Mouse (Mus musculus): ENCODE data around the gene Ldb1. TPM values are rescaled to one million over a fixed set of nuclear protein-coding genes. Genes with fewer than 3 reads are reported as not detected.
A peak's percentile ranks its signal among the peaks of the same experiment; 100 is the strongest.

Ldb1 gene
- total and polyA plus RNA-seq, 3 experiments = 56.9 to 120 (median 67.6) TPM

GRCm38 (mm10) chr19:46037925-46038850 is 6.8 kb downstream of the Ldb1 start:
- peaks cover 8 to 41% of the 10 kb centered on the region in 2 experiments for H3K4me1 ChIP-seq (ENCODE audit: control insufficient read depth in 1 of 2, insufficient read depth in 2 of 2)
- in situ Hi-C loops (cut with MboI; ENCODE audit: low pct_ligation_motif_present, low pct_unique_long_range_greater_than_20kb, low sequenced_read_pairs) = no loop called here

GRCm38 (mm10) chr19:46037243-46037924 is 7.6 kb downstream of the Ldb1 start:
- dilution Hi-C loops (cut with MboI; ENCODE audit: extremely low pct_ligation_motif_present, extremely low pct_unique_long_range_greater_than_20kb, low sequenced_read_pairs) (no loop called here), in situ Hi-C loops (cut with MboI; ENCODE audit: low pct_ligation_motif_present, low pct_unique_long_range_greater_than_20kb, low sequenced_read_pairs) (no loop called here)
- Histone ChIP-seq H3K9me3 (replicated peaks; ENCODE audit: low read length) (no peaks in the 10 kb centered on the region), H3K36me3 (replicated peaks in 1 of 2; ENCODE audit: control insufficient read depth in 1 of 2, insufficient read depth in 1 of 2, low read length in 1 of 2) (peaks cover 36 to 45% of the 10 kb centered on the region in 2 experiments), H3K4me3 (replicated peaks in 1 of 3; ENCODE audit: low read depth in 2 of 3, low read length in 2 of 3, poor library complexity in 1 of 3) (peak overlapping the region in 1 of 3 experiments; percentile 69), H3K27ac (ENCODE audit: insufficient read depth, low read depth) (no peak overlapping the region), H3K79me2 (replicated peaks; ENCODE audit: control insufficient read depth, extremely low read depth, insufficient read depth, poor library complexity, severe bottlenecking) (peaks cover 41% of the 10 kb centered on the region), H3K9ac (ENCODE audit: insufficient read depth, low read depth) (no peak overlapping the region; the same call in 1 of the 2 replicates), H3K27me3 (replicated peaks) (no peaks in the 10 kb centered on the region), H3K4me1 (ENCODE audit: control insufficient read depth in 1 of 2, insufficient read depth in 2 of 2) (peaks cover 7 to 33% of the 10 kb centered on the region in 2 experiments), H3K4me2 (ENCODE audit: insufficient read depth, low read depth, poor library complexity, severe bottlenecking) (peak overlapping the region; percentile 12)
- TF ChIP-seq E2F4 (IDR thresholded peaks at IDR 0.05; ENCODE audit: insufficient replicate concordance, low read depth, low read length) (no peak), ELF1 (IDR thresholded peaks at IDR 0.05; ENCODE audit: low read depth, low read length) (no peak), NELFE (IDR thresholded peaks at IDR 0.05; ENCODE audit: low read depth, low read length) (no peak), JUN (IDR thresholded peaks at IDR 0.05; ENCODE audit: insufficient read depth, low read depth, low read length) (no peak), CHD1 (IDR thresholded peaks at IDR 0.05; ENCODE audit: low read depth, low read length) (no peak), JUND (conservative IDR thresholded peaks at IDR 0.05; ENCODE audit: low read depth, low read length) (no peak), CHD2 (IDR thresholded peaks at IDR 0.05; ENCODE audit: low read length) (no peak), SMC3 (IDR thresholded peaks at IDR 0.05; ENCODE audit: low read depth, low read length) (no peak), NRF1 (IDR thresholded peaks at IDR 0.05; ENCODE audit: low read depth, low read length) (no peak), RCOR1 (conservative IDR thresholded peaks at IDR 0.05; ENCODE audit: low read depth, low read length) (no peak), USF1 (IDR thresholded peaks at IDR 0.05; ENCODE audit: low read depth, low read length) (no peak)
- no peak for DNase-seq (ENCODE audit: extremely low read depth)

More at GRCm38 (mm10) chr19:46037925-46038850, 6.8 kb downstream of the Ldb1 start:
- Histone ChIP-seq H3K27ac (ENCODE audit: insufficient read depth, low read depth) (no peak overlapping the region), H3K9me3 (replicated peaks; ENCODE audit: low read length) (no peaks in the 10 kb centered on the region), H3K9ac (ENCODE audit: insufficient read depth, low read depth) (peak overlapping the region; percentile 87), H3K79me2 (replicated peaks; ENCODE audit: control insufficient read depth, extremely low read depth, insufficient read depth, poor library complexity, severe bottlenecking) (peaks cover 48% of the 10 kb centered on the region), H3K36me3 (replicated peaks in 1 of 2; ENCODE audit: control insufficient read depth in 1 of 2, insufficient read depth in 1 of 2, low read length in 1 of 2) (peaks cover 29 to 37% of the 10 kb centered on the region in 2 experiments), H3K4me3 (replicated peaks in 1 of 3; ENCODE audit: low read depth in 2 of 3, low read length in 2 of 3, poor library complexity in 1 of 3) (peak overlapping the region; percentile 65 to 76 (median 69)), H3K27me3 (replicated peaks) (no peaks in the 10 kb centered on the region), H3K4me2 (ENCODE audit: insufficient read depth, low read depth, poor library complexity, severe bottlenecking) (peak overlapping the region; percentile 65)
- dilution Hi-C loops (cut with MboI; ENCODE audit: extremely low pct_ligation_motif_present, extremely low pct_unique_long_range_greater_than_20kb, low sequenced_read_pairs) = no loop called here
- no peak for DNase-seq (ENCODE audit: extremely low read depth)
- TF ChIP-seq NRF1 (IDR thresholded peaks at IDR 0.05; ENCODE audit: low read depth, low read length) (peak; percentile 59), POLR2A (IDR thresholded peaks at IDR 0.05; ENCODE audit: low read depth, low read length) (no peak), JUN (IDR thresholded peaks at IDR 0.05; ENCODE audit: insufficient read depth, low read depth, low read length) (no peak), MYC (IDR thresholded peaks at IDR 0.05; ENCODE audit: low read depth, low read length) (no peak)
